Mouse (Mus musculus) central nervous system, embryonic 18 days (tissue): ENCODE results near the gene Dot1l. TPM values are rescaled to one million over a fixed set of nuclear protein-coding genes. Genes with fewer than 3 reads are reported as not detected.

ENCODE experiments used
- polyA plus RNA-seq: library from polyadenylated mRNA; depleted of rRNA; stranded (reverse); fragments of >200 nt; gene quantifications from 2 replicates; pipeline ENCODE4 v1.2.3, GENCODE M21; 2012; rRNA removed

Gene Dot1l
- polyA plus RNA-seq: 28.5 and 36.1 TPM in 2 replicates

GRCm38 (mm10) chr10:80754594-80755290 is at the start of gene Dot1l:
Gene Dot1l (plus strand): TSS chr10:80755206.

GRCm38 (mm10) chr10:80742180-80742978 is 12.6 kb upstream of the Dot1l start, which contains the start of gene Ap3d1:
Gene Ap3d1 (minus strand): TSS chr10:80742264.

GRCm38 (mm10) chr10:80798150-80799006 is 43.4 kb downstream of the Dot1l start, which contains the start of the genes Sf3a2 and Plekhj1:
Gene Sf3a2 (plus strand): TSS chr10:80798198.
Gene Plekhj1 (minus strand): TSS chr10:80798626.

GRCm38 (mm10) chr10:80804916-80805315 is 49.9 kb downstream of the Dot1l start, which contains the start of gene Amh:
Gene Amh (plus strand): TSS chr10:80805243.

GRCm38 (mm10) chr10:80813366-80813765 is 58.4 kb downstream of the Dot1l start, which contains the start of gene Jsrp1:
Gene Jsrp1 (minus strand): TSS chr10:80813498.

GRCm38 (mm10) chr10:80826151-80827062 is 71.4 kb downstream of the Dot1l start, which contains the start of gene Oaz1:
Gene Oaz1 (plus strand): TSS chr10:80826656.

GRCm38 (mm10) chr10:80843931-80844547 is 89.0 kb downstream of the Dot1l start, which contains the start of gene Lingo3:
Gene Lingo3 (minus strand): TSS chr10:80844039.

Other genes starting within 250 kb of the Dot1l start
- 0.56 TPM in 2 replicates for gene Atp8b3, start 216.1 kb upstream of the Dot1l start, polyA plus RNA-seq
- 35.8 and 43.3 TPM in 2 replicates for gene Rexo1, start 193.6 kb upstream of the Dot1l start, polyA plus RNA-seq
- 16.9 and 17.9 TPM in 2 replicates for gene Klf16, start 177.9 kb upstream of the Dot1l start, polyA plus RNA-seq
- gene Abhd17a, start 164.9 kb upstream of the Dot1l start, polyA plus RNA-seq: 158 and 169 TPM in 2 replicates
- 48.0 and 52.2 TPM in 2 replicates for gene Scamp4, start 152.3 kb upstream of the Dot1l start, polyA plus RNA-seq
- 7.8 and 8.9 TPM in 2 replicates for gene Adat3, start 152.3 kb upstream of the Dot1l start, polyA plus RNA-seq
- gene Gm49322, start 149.2 kb upstream of the Dot1l start, polyA plus RNA-seq: 3.7 and 4.2 TPM in 2 replicates
- gene Csnk1g2, start 132.4 kb upstream of the Dot1l start, polyA plus RNA-seq: 179 and 190 TPM in 2 replicates
- gene Btbd2, start 98.1 kb upstream of the Dot1l start, polyA plus RNA-seq: 67.4 and 77.7 TPM in 2 replicates
- gene Mknk2, start 77.1 kb upstream of the Dot1l start, polyA plus RNA-seq: 72.1 and 74.4 TPM in 2 replicates
- gene Mob3a, start 53.2 kb upstream of the Dot1l start, polyA plus RNA-seq: 33.3 and 34.2 TPM in 2 replicates
- 82.4 and 83.5 TPM in 2 replicates for gene Izumo4, start 53.0 kb upstream of the Dot1l start, polyA plus RNA-seq
- gene Ap3d1, start 12.9 kb upstream of the Dot1l start, polyA plus RNA-seq: 155 and 167 TPM in 2 replicates
- 60.0 and 71.0 TPM in 2 replicates for gene Sf3a2, start 43.0 kb downstream of the Dot1l start, polyA plus RNA-seq
- gene Plekhj1, start 43.4 kb downstream of the Dot1l start, polyA plus RNA-seq: 107 TPM in 2 replicates
- gene Amh, start 50.0 kb downstream of the Dot1l start, polyA plus RNA-seq: 1.5 and 1.9 TPM in 2 replicates
- gene Jsrp1, start 58.3 kb downstream of the Dot1l start, polyA plus RNA-seq: 0.63 and 2.8 TPM in 2 replicates
- 634 and 715 TPM in 2 replicates for gene Oaz1, start 71.5 kb downstream of the Dot1l start, polyA plus RNA-seq
- gene Lingo3, start 88.8 kb downstream of the Dot1l start, polyA plus RNA-seq: 14.4 and 14.9 TPM in 2 replicates
- 352 and 380 TPM in 2 replicates for gene Lsm7, start 100.0 kb downstream of the Dot1l start, polyA plus RNA-seq
- 111 and 118 TPM in 2 replicates for gene Sppl2b, start 100.1 kb downstream of the Dot1l start, polyA plus RNA-seq
- gene Tmprss9, start 116.6 kb downstream of the Dot1l start, polyA plus RNA-seq: 0.26 and 0.32 TPM in 2 replicates
- 206 and 221 TPM in 2 replicates for gene Timm13, start 145.8 kb downstream of the Dot1l start, polyA plus RNA-seq
- gene Lmnb2, start 163.0 kb downstream of the Dot1l start, polyA plus RNA-seq: 54.5 and 57.9 TPM in 2 replicates
- gene Gadd45b, start 174.9 kb downstream of the Dot1l start, polyA plus RNA-seq: 8.2 and 10.9 TPM in 2 replicates